Mouse (Mus musculus) telencephalon, adult 2 months (tissue): Measurements from ENCODE around the gene Gmppa.

Source experiments
- DNase-seq: peaks from one replicate; pipeline ENCODE4 v3.0.0-alpha.2; 2011; ENCODE audit warnings: low read depth, low spot score

Gmppa gene

GRCm38 (mm10) chr1:75423780-75424390, 11.8 kb upstream of the Gmppa start:
- no peak for DNase-seq

- DNase-seq = no peak
Observed at GRCm38 (mm10) chr1:75425796-75426471, 9.8 kb upstream of the Gmppa start.

- no peak for DNase-seq
Observed at GRCm38 (mm10) chr1:75438782-75439181, 3.1 kb downstream of the Gmppa start.

- DNase-seq = no peak
Observed at GRCm38 (mm10) chr1:75440661-75441060, 4.9 kb downstream of the Gmppa start.

GRCm38 (mm10) chr1:75441471-75441996, 5.8 kb downstream of the Gmppa start:
- DNase-seq = no peak

GRCm38 (mm10) chr1:75442171-75442570, 6.4 kb downstream of the Gmppa start:
- no peak for DNase-seq

GRCm38 (mm10) chr1:75442811-75443210, 7.1 kb downstream of the Gmppa start:
- no peak for DNase-seq

- DNase-seq = no peak
Observed at GRCm38 (mm10) chr1:75443247-75444024, 7.7 kb downstream of the Gmppa start.

GRCm38 (mm10) chr1:75444208-75444607, 8.5 kb downstream of the Gmppa start:
- DNase-seq = no peak

GRCm38 (mm10) chr1:75445141-75445701, 9.5 kb downstream of the Gmppa start:
- peak; percentile 55 for DNase-seq

GRCm38 (mm10) chr1:75445751-75446611, 10.3 kb downstream of the Gmppa start:
- DNase-seq = no peak

GRCm38 (mm10) chr1:75446656-75447055, 10.9 kb downstream of the Gmppa start:
- DNase-seq = no peak

GRCm38 (mm10) chr1:75447265-75448051, 11.7 kb downstream of the Gmppa start:
- DNase-seq = no peak

GRCm38 (mm10) chr1:75448052-75448431, 12.3 kb downstream of the Gmppa start:
- no peak for DNase-seq

GRCm38 (mm10) chr1:75448937-75449336, 13.2 kb downstream of the Gmppa start:
- no peak for DNase-seq

- no peak for DNase-seq
Observed at GRCm38 (mm10) chr1:75449377-75450135, 13.8 kb downstream of the Gmppa start.

GRCm38 (mm10) chr1:75450314-75451005, 14.7 kb downstream of the Gmppa start, which contains the start of gene Asic4:
TSS of gene Asic4 (plus strand) at chr1:75450436.
- DNase-seq = no peak

GRCm38 (mm10) chr1:75451900-75452299, 16.2 kb downstream of the Gmppa start:
- no peak for DNase-seq

- no peak for DNase-seq
Observed at GRCm38 (mm10) chr1:75455433-75455832, 19.7 kb downstream of the Gmppa start.
